Mouse (Mus musculus) bone marrow, adult 2 months (tissue): ENCODE results near the gene Hdac6.

ENCODE experiments used
- CTCF ChIP-seq: fragments of 200-500 bp; IDR thresholded peaks from 2 replicates; pipeline ENCODE4 v1.5.1; 2011; ENCODE audit warnings: low read length, control low read depth; ENCODE audit not compliant: control insufficient read depth, insufficient read depth
- POLR2A ChIP-seq: fragments of 200-500 bp; IDR thresholded peaks from 2 replicates; pipeline ENCODE4 v1.6.1; 2011; ENCODE audit warnings: low read depth, mild to moderate bottlenecking, control low read depth, low read length, borderline replicate concordance; ENCODE audit not compliant: control insufficient read depth

DNA sequence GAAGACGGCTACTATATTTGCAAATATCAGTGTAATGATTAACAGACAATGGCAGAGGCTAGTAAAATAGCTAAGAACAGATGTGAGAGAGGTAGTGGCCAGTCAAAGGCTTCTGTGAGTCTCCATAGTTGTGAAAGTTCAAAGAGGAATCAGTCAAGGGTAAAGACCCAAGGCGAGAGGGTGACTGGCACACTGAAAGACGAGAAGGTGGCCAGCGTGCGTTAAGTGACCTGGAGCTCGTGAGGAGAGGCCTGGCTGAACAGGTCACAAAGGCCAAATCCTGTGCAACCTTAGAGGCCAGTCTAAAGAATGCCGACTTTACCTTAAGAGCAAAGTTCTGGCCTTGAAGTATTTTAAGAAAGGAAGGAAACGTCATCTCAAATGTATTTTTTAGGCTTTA lies 2.1 kb downstream of the Hdac6 start:
- TF ChIP-seq CTCF (no peak), POLR2A (no peak)
